Mouse (Mus musculus): ENCODE measurements around the gene Zfpm1.

DNA sequence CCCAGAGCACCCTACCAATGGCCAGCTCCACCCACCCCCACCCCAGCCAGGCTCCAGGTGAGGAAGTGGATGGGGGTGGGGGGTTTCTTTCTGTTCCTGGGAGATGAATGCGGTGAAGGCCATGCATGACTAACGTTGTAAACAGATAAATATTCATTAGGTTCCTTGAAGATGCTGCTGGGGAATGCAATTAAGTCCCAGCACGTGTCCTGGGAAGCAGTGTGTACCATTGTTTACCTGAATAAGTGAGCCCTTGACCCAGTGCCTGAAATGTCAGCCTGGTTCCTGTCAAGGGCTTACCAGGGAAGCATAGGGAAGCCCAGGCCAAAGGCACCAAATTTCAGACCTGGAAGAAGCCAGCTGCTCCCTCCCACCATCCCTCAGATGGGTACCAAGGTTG lies 38.6 kb downstream of the Zfpm1 start:
- TF ChIP-seq CTCF (IDR thresholded peaks at IDR 0.05; ENCODE audit: control insufficient read depth, insufficient read depth, insufficient read length) (no peak), USF1 (IDR thresholded peaks at IDR 0.05; ENCODE audit: low read depth) (no peak)

All from C2C12 (cell line).